Mouse (Mus musculus): ENCODE measurements around the gene Acss1. TPM values are rescaled to one million over a fixed set of nuclear protein-coding genes. Genes with fewer than 3 reads are reported as not detected.

Acss1 gene
- polyA plus RNA-seq, 1 experiment from 2014 or later, result 19.8 TPM

DNA sequence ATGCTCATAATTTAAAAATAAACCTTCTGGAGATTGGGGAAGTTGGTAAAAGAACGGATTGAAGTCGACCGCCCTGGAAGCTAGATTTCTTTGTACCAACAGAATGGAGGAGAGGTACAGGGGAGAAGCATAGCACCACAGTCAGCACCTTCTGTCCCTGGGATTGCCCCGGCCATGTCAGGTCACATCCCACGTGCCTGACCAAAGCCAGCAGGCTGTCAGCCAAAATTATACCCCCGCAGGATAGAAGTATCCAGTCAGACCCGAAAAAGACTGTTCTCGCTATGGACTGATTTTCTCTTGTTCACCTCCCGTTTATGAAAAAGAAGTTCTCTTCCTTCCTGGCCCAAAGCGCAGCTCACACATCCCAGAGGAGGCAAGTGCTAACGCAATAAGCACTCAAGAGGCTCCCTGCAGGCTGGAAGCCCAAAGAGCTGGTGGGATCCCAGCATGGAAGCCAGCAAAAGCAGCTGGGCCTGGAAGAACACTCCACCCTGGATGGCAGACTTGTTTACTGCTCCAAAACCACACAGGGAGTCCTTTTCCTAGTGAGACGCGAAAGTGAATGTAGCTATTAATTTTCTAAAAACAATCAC lies 19.9 kb downstream of the Acss1 start:
- Histone ChIP-seq H3K4me3 (no peak overlapping the region), H3K9ac (no peak overlapping the region), H3K4me1 (replicated peaks) (peaks cover 54% of the 10 kb centered on the region), H3K27ac (peak overlapping the region; percentile 67), H3K4me2 (no peak overlapping the region), H3K36me3 (no peaks in the 10 kb centered on the region), H3K9me3 (no peaks in the 10 kb centered on the region), H3K27me3 (no peaks in the 10 kb centered on the region)
- no peak for ATAC-seq (ENCODE audit: low FRiP score)
- WGBS, result 56% methylated on average over 13 of the region's 13 CpGs

DNA sequence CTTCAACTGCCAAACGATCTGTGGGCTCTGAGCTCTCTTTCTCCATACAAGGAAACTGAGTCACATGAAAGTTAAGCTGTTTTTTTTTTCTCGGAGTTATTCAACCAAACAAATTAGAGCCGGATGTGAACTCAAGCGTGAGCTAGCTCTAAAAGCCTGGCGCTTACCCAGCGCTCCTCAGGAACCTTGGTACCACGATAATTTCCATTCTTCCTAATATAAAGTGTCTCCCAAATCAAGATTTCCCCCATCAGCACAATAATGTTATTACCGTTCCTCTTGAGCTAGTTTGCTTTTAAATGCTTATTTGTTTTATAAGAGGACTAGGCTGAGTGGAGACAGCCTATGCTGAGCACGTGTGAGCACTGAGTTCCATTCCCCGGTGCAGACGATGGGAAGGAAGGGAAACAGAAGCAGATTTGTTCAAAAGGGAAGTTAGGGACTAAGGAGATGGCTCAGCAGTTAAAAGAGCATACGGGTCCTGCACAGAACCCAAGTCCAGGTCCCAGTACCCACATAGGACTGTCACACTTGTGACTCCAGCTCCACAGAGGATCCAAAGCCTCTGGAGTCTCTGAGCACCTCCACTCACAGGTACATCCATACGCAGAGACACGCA lies 20.5 kb downstream of the Acss1 start:
- Histone ChIP-seq H3K36me3 (no peaks in the 10 kb centered on the region), H3K4me2 (no peak overlapping the region), H3K27ac (no peak overlapping the region), H3K9ac (no peak overlapping the region), H3K4me3 (no peak overlapping the region), H3K9me3 (no peaks in the 10 kb centered on the region), H3K27me3 (no peaks in the 10 kb centered on the region), H3K4me1 (replicated peaks) (peaks cover 56% of the 10 kb centered on the region)
- ATAC-seq (ENCODE audit: low FRiP score), result no peak
- WGBS, result 66% methylated on average over 14 of the region's 14 CpGs

DNA sequence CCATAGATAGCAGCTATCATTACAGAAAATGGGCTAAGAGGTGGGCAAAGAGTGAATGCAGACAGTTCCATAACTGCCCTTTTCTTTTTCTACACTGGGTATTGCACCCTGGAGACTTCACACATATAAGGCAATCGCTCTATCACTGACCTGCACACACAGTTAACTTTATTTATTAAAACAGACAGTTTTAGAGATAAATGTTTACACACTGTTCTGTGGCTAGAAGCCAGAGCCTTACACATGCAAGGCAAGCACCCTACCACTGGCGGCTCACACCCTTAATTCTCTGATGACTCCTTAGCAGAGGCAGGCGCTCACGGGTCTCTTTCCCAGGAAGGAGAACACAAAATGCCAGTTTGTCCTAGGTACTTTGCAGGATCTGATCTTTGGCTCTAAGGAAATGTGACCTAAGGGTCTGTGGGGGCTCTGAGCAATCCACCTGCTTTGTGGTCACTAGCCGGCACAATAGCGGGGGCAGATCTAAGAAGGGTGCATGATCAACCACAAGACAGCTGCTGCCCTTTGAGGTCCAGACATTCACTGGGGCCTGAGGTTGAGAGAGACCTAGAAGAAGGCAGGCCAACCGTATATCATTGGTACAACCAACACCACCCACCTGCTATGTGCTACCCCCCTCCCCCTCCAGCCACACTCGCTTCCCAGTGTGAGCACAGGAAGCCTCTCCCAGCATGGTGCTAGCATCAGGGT lies 21.7 kb downstream of the Acss1 start:
- H3K4me2 ChIP-seq, result no peak overlapping the region
- peaks cover 63% of the 10 kb centered on the region for H3K4me1 ChIP-seq (replicated peaks)
- H3K27me3 ChIP-seq, result no peaks in the 10 kb centered on the region
- H3K36me3 ChIP-seq, result no peaks in the 10 kb centered on the region
- H3K9ac ChIP-seq, result no peak overlapping the region
- H3K4me3 ChIP-seq, result no peak overlapping the region
- WGBS, result 84% methylated on average over 8 of the region's 8 CpGs
- no peaks in the 10 kb centered on the region for H3K9me3 ChIP-seq
- no peak for ATAC-seq (ENCODE audit: low FRiP score)
- peak overlapping the region; percentile 95 for H3K27ac ChIP-seq

DNA sequence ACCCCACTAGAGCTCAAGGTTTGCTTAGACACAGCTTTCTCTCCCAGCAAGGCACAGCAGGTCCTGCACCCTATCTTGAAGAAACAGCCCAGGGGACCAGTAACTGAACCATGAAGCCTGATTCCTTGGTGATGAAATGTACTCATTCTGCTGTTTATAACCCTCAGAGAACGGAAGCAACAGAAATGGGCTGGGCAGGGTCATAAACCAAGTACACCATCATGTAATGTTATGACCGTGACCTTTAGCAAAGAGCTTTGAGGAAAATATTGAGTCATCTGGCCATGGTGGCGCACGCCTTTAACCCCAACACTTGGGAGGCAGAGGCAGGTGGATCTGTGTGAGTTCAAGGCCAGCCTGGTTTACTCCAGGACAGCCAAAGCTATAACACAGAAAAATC lies 23.1 kb downstream of the Acss1 start:
- ATAC-seq (ENCODE audit: low FRiP score), result no peak
- Histone ChIP-seq H3K9me3 (no peaks in the 10 kb centered on the region), H3K27ac (peak overlapping the region; percentile 95), H3K27me3 (no peaks in the 10 kb centered on the region), H3K4me2 (no peak overlapping the region), H3K36me3 (peaks cover 5% of the 10 kb centered on the region; the same call in 1 of the 2 replicates), H3K4me3 (no peak overlapping the region), H3K9ac (no peak overlapping the region), H3K4me1 (replicated peaks) (peaks cover 52% of the 10 kb centered on the region)
- 91% methylated on average over 4 of the region's 4 CpGs for WGBS

DNA sequence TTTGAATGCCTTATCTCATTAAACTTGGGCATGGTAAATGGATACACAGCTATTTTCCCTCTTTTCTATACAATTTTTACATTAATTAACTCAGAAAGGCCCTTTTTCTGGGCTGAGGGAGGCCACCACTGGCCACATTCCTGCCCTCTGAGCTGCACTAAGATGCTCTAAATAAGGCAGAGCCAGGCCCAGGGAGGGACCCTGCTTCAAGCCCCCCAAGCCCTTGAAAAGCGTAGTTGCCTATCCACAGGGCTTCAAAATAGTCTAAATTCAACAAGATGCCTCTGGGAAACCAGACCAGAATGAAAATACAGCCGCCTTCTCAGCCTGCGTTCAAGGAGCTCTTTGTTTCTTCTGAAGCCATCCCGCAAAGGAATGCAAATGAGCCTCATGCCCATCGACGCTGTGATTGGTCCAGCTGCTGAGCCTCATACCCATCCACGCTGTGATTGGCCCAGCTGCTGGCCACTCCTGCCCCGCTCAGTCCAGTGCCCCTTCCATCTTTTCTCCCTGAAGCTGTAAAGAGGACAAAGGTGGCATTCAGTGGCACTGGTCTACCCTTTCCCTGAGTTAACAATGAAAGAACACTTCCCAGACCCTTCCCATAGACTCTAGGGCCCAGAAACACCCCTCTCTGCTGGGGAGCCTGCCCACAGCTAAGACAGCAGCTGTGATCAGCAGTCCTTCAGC lies 24.4 kb downstream of the Acss1 start:
- Histone ChIP-seq H3K4me1 (replicated peaks) (peaks cover 42% of the 10 kb centered on the region), H3K27me3 (no peaks in the 10 kb centered on the region), H3K27ac (peak overlapping the region; percentile 95), H3K9me3 (no peaks in the 10 kb centered on the region), H3K4me2 (peak overlapping the region; percentile 30), H3K36me3 (peaks cover 7% of the 10 kb centered on the region; the same call in 1 of the 2 replicates), H3K4me3 (no peak overlapping the region), H3K9ac (0 out of 2 replicates have a peak overlapping the region, but pooled peaks have one; percentile 29)
- 26% methylated on average over 8 of the region's 8 CpGs for WGBS
- peak; percentile 99 for ATAC-seq (ENCODE audit: low FRiP score)

DNA sequence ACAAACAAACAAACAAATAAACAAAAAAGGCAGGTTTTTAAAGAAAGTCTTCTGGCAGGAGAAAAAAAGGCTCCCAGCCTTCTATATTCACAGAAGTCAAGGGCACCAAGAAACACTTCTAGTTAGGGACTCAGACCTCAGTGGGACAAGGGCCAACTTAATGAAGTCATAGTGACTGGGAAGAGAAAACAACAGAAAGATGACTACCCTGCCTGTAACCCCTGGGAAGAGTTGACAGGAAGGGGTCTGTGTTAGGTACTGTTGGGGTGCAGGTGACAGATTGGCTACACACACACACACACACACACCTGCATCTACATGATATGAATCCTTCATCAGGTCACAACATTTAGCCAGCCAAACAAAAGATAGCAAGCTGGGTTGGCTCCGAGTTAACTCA lies 25.1 kb downstream of the Acss1 start:
- peaks cover 43% of the 10 kb centered on the region for H3K4me1 ChIP-seq (replicated peaks)
- H3K4me2 ChIP-seq, result no peak overlapping the region
- H3K9ac ChIP-seq, result no peak overlapping the region
- no peak for ATAC-seq (ENCODE audit: low FRiP score)
- WGBS, result 72% methylated on average over 1 of the region's 1 CpGs
- H3K36me3 ChIP-seq, result peaks cover 10% of the 10 kb centered on the region; the same call in 1 of the 2 replicates
- no peak overlapping the region for H3K4me3 ChIP-seq
- H3K27me3 ChIP-seq, result no peaks in the 10 kb centered on the region
- H3K27ac ChIP-seq, result peak overlapping the region; percentile 95
- H3K9me3 ChIP-seq, result no peaks in the 10 kb centered on the region

DNA sequence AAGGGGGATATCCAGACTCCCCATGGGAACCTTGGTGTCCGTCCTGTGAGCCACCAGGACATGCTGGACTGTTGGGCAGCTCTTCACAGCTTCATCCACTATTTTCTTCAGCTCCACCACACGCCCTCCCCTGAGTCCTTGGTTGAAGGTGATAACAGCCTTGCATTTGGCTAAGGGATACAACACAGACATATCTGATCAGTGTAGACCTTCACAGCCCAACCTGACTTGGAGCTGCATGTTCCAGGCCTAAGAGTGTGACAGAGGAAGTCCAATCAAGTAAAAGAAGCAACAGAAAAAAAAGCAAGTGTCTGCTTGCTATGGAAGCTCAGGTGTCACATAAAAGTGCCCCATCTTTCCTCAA lies 29.9 kb downstream of the Acss1 start:
- no peak for ATAC-seq (ENCODE audit: low FRiP score)

DNA sequence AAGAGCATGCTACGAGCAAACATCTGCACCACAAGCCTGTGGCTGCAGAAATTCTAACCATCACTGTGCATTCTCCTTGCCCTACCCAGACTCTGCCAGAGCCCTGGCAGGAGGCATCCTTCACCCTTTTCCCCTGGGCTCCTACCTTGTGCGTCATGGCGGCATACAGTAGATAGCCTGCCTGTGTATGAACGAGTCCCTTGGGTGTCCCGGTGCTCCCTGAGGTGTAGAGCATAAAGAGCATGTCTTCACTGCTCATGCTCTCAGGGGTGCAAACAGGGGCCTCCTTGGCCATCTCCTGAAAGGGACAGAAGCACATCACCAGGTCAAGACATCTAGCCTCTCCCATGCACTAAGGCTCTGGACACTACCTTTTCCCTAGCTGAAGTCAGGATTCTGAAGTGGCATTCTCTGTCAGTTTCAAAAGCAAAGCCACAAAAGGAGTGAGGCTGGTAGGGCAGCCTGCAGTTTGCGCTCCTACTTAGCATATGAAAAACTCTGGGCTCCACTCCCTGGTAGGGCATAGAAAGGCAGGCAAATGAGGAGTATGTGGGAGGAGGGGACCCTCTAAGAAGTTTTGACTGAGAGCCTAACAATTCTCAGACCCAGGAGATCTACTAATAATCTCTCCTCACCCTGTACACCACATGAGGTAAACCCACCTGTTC lies 30.5 kb downstream of the Acss1 start:
- Histone ChIP-seq H3K4me1 (replicated peaks) (peaks cover 24% of the 10 kb centered on the region), H3K27ac (peak overlapping the region; percentile 67), H3K36me3 (peaks cover 43% of the 10 kb centered on the region), H3K27me3 (no peaks in the 10 kb centered on the region), H3K4me3 (no peak overlapping the region), H3K9me3 (no peaks in the 10 kb centered on the region), H3K4me2 (no peak overlapping the region), H3K9ac (peak overlapping the region; percentile 49; the same call in 1 of the 2 replicates)
- ATAC-seq (ENCODE audit: low FRiP score), result peak; percentile 75
- WGBS, result 42% methylated on average over 6 of the region's 6 CpGs

More for the DNA sequence above, 29.9 kb downstream of the Acss1 start:
- peaks cover 40% of the 10 kb centered on the region for H3K36me3 ChIP-seq
- no peaks in the 10 kb centered on the region for H3K9me3 ChIP-seq
- peak overlapping the region; percentile 67 for H3K27ac ChIP-seq
- no peak overlapping the region for H3K4me3 ChIP-seq
- 33% methylated on average over 2 of the region's 2 CpGs for WGBS
- H3K9ac ChIP-seq, result no peak overlapping the region
- H3K4me1 ChIP-seq (replicated peaks), result peaks cover 25% of the 10 kb centered on the region
- no peaks in the 10 kb centered on the region for H3K27me3 ChIP-seq
- H3K4me2 ChIP-seq, result no peak overlapping the region

DNA sequence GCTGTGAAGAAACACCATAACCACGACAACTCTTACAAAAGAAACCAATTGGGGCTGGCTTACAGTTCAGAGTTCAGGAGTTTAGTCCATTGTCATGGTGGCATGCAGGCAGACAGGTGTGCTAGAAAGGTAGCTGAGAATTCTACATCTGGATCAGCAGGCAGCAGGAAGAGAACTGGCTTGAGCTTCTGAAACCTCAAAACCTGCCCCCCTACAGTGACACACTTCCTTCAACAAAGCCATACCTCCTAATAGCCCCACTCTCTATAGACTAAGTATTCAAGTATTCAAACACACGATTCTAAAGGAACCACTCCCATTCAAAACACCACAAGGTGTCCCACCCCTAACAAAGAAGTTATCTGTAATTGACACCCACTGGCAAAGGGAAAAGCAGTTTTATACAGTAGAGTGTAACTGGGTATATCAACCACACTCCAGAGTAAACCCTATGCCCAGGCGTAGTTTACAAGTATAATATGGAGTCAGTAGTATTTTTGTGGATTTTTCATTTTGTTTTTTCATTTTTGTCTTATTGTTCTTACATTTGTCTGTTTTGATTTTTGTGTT lies 32.3 kb downstream of the Acss1 start:
- Histone ChIP-seq H3K27me3 (no peaks in the 10 kb centered on the region), H3K4me2 (no peak overlapping the region), H3K27ac (no peak overlapping the region), H3K9ac (no peak overlapping the region), H3K4me1 (replicated peaks) (peaks cover 16% of the 10 kb centered on the region), H3K4me3 (no peak overlapping the region), H3K9me3 (no peaks in the 10 kb centered on the region), H3K36me3 (peaks cover 39% of the 10 kb centered on the region)
- 73% methylated on average over 3 of the region's 3 CpGs for WGBS
- ATAC-seq (ENCODE audit: low FRiP score), result no peak

DNA sequence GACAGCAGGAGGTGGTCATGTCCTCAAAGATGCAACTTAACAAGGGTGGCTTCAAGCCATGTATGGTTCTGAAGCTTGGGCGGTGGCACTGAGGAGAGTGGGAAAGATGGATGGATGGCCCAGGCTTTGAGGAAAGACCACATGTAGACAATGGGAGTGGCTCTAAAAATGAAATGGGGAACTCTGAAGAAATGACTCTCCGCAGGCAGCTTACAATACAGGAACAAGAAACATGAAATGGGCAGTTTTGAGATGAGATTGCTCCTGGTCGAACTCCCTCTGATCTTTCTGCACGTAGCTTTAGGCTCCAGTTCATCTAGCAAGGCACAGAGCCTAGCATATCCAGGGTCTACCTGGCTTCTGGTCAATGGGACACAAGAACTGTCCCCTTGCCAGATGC lies 39.0 kb downstream of the Acss1 start:
- Histone ChIP-seq H3K9me3 (no peaks in the 10 kb centered on the region), H3K4me1 (replicated peaks) (no peaks in the 10 kb centered on the region), H3K27ac (no peak overlapping the region), H3K4me3 (no peak overlapping the region), H3K9ac (no peak overlapping the region), H3K36me3 (peaks cover 59% of the 10 kb centered on the region), H3K27me3 (no peaks in the 10 kb centered on the region), H3K4me2 (no peak overlapping the region)
- WGBS, result 86% methylated on average over 4 of the region's 4 CpGs
- no peak for ATAC-seq (ENCODE audit: low FRiP score)

DNA sequence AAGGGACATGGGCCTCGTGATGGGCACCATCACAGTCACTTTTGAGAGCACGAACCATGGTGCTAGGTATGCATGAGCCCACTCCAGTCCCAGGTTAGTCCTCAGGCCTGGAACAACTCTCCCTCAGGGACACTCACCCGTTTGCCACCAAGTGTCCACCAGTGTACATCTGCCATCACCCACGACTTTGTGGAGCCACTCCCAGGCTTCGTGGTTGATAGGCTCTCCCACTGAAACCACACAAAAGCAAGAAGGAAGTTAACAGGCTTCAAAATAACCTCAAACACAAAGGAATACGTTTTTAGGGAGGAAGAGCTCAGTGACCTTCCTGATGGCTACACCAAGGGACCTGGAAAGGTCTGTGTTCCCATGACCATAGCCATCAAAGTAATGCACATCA lies 41.2 kb downstream of the Acss1 start:
- Histone ChIP-seq H3K4me3 (no peak overlapping the region), H3K4me2 (no peak overlapping the region), H3K36me3 (peaks cover 57% of the 10 kb centered on the region), H3K4me1 (replicated peaks) (no peaks in the 10 kb centered on the region), H3K27me3 (no peaks in the 10 kb centered on the region), H3K27ac (no peak overlapping the region), H3K9ac (no peak overlapping the region), H3K9me3 (no peaks in the 10 kb centered on the region)
- whole genome bisulfite sequencing, result 80% methylated on average over 6 of the region's 6 CpGs
- ATAC-seq (ENCODE audit: low FRiP score), result no peak

DNA sequence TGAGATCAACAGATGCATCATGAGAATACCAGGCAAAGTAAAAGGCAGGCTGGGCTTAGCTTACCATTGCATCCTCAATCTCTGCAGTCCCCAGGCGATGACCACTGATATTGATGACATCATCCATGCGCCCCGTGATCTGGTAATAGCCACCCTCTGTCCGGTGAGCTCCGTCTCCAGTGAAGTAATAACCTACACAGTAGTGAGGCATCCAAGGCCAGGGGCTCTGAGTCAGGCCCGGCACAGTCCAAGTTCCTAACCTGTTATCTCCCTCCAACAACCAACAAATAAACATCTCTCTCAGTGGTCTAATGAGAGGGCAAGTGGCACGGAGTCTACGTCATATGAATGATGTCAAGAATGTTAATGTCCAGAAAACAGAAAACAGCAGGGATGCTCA lies 43.4 kb downstream of the Acss1 start:
- H3K4me1 ChIP-seq (replicated peaks), result no peaks in the 10 kb centered on the region
- no peaks in the 10 kb centered on the region for H3K27me3 ChIP-seq
- H3K9ac ChIP-seq, result no peak overlapping the region
- H3K9me3 ChIP-seq, result no peaks in the 10 kb centered on the region
- peaks cover 65% of the 10 kb centered on the region for H3K36me3 ChIP-seq
- no peak overlapping the region for H3K4me3 ChIP-seq
- H3K4me2 ChIP-seq, result no peak overlapping the region
- no peak overlapping the region for H3K27ac ChIP-seq
- 95% methylated on average over 8 of the region's 8 CpGs for WGBS
- no peak for ATAC-seq (ENCODE audit: low FRiP score)
